Mouse (Mus musculus) MEL (cell line): ENCODE results near the gene Csnk1e. TPM values are rescaled to one million over a fixed set of nuclear protein-coding genes. Genes with fewer than 3 reads are reported as not detected.

Experiments
- DNase-seq: peaks from one replicate; pipeline ENCODE4 v3.0.0; 2011; ENCODE audit warnings: low read depth, low spot score
- H3K27ac ChIP-seq: 2 replicates; pipeline ENCODE4 v1.5.1; 2012; ENCODE audit warnings: low read depth, mild to moderate bottlenecking, control low read depth, low read length, moderate library complexity; ENCODE audit not compliant: control insufficient read depth
- H3K27me3 ChIP-seq, 2 experiments: fragments of 150-350 bp in 1 of 2; sonication (generic) in 1 of 2; 2 replicates each; pipeline ENCODE4 v1.6.1; 2012; ENCODE audit warnings: low read length in 2 of 2, mild to moderate bottlenecking in 2 of 2, improper control_type of control experiment in 1 of 2, moderate library complexity in 1 of 2; ENCODE audit not compliant: insufficient read depth in 2 of 2, control insufficient read depth in 1 of 2
- H3K36me3 ChIP-seq, 2 experiments: 2 replicates each; pipeline ENCODE4 v1.6.1; 2012 to 2014; ENCODE audit warnings: low read length in 2 of 2, improper control_type of control experiment in 1 of 2, inconsistent platforms in 1 of 2, mild to moderate bottlenecking in 1 of 2; ENCODE audit not compliant: insufficient read depth in 2 of 2, control insufficient read depth in 1 of 2
- H3K4me1 ChIP-seq, 2 experiments: fragments of 150-350 bp in 1 of 2; sonication (generic) in 1 of 2; 2 replicates each; pipeline ENCODE4 v1.6.1; 2012; ENCODE audit warnings: low read length in 2 of 2, improper control_type of control experiment in 1 of 2, mild to moderate bottlenecking in 1 of 2; ENCODE audit not compliant: insufficient read depth in 2 of 2, control insufficient read depth in 1 of 2
- H3K4me3 ChIP-seq, 2 experiments: fragments of 150-350 bp in 1 of 2; sonication (generic) in 1 of 2; 2 replicates each; pipeline ENCODE4 v1.5.1; 2012; ENCODE audit warnings: low read depth in 2 of 2, low read length in 2 of 2, mild to moderate bottlenecking in 2 of 2, moderate library complexity in 2 of 2, control low read depth in 1 of 2, improper control_type of control experiment in 1 of 2; ENCODE audit not compliant: control insufficient read depth in 1 of 2, insufficient read depth in 1 of 2
- H3K79me2 ChIP-seq: 2 replicates; pipeline ENCODE4 v1.6.1; 2012; ENCODE audit warnings: mild to moderate bottlenecking, low read length, moderate library complexity; ENCODE audit not compliant: control insufficient read depth, poor library complexity, insufficient read depth
- H3K9ac ChIP-seq: 2 replicates; pipeline ENCODE4 v1.6.1; 2012; ENCODE audit warnings: low read depth, mild to moderate bottlenecking, control low read depth, low read length, moderate library complexity; ENCODE audit not compliant: control insufficient read depth, poor library complexity, severe bottlenecking
- H3K9me3 ChIP-seq: fragments of 150-350 bp; sonication (generic); replicated peaks from 2 replicates; pipeline ENCODE4 v1.6.1; 2012; ENCODE audit warnings: mild to moderate bottlenecking, low read length, improper control_type of control experiment, moderate library complexity; ENCODE audit not compliant: insufficient read depth
- CHD1 ChIP-seq: IDR thresholded peaks from 2 replicates; pipeline ENCODE4 v1.6.1; 2012; ENCODE audit warnings: low read depth, mild to moderate bottlenecking, inconsistent platforms, low read length, improper control_type of control experiment
- CTCF ChIP-seq, 3 experiments: IDR thresholded peaks in 2 of 3; conservative IDR thresholded peaks in 1 of 3; 2 replicates each; pipeline ENCODE4 v1.5.1; 2011 to 2012; ENCODE audit warnings: low read length in 3 of 3, low read depth in 2 of 3, mild to moderate bottlenecking in 2 of 3, improper control_type of control experiment in 1 of 3, inconsistent platforms in 1 of 3, mixed read lengths in 1 of 3, moderate library complexity in 1 of 3; ENCODE audit not compliant: control insufficient read depth in 1 of 3, insufficient read depth in 1 of 3, poor library complexity in 1 of 3, severe bottlenecking in 1 of 3
- E2F4 ChIP-seq: IDR thresholded peaks from 2 replicates; pipeline ENCODE4 v1.6.1; 2011; ENCODE audit warnings: low read depth, low read length, improper control_type of control experiment, borderline replicate concordance
- EP300 ChIP-seq, 2 experiments: IDR thresholded peaks; 2 replicates each; pipeline ENCODE4 v1.6.1; 2011; ENCODE audit warnings: improper control_type of control experiment in 2 of 2, low read length in 2 of 2, low read depth in 1 of 2, mild to moderate bottlenecking in 1 of 2
- ETS1 ChIP-seq: IDR thresholded peaks from 2 replicates; pipeline ENCODE4 v1.6.1; 2012; ENCODE audit warnings: low read depth, mild to moderate bottlenecking, inconsistent platforms, low read length, improper control_type of control experiment, moderate library complexity
- GABPA ChIP-seq: IDR thresholded peaks from 2 replicates; pipeline ENCODE4 v1.6.1; 2012; ENCODE audit warnings: low read depth, mild to moderate bottlenecking, inconsistent platforms, low read length, improper control_type of control experiment, moderate library complexity
- MAX ChIP-seq: IDR thresholded peaks from 2 replicates; pipeline ENCODE4 v1.6.1; 2011; ENCODE audit warnings: low read length, improper control_type of control experiment
- MXI1 ChIP-seq: IDR thresholded peaks from 2 replicates; pipeline ENCODE4 v1.6.1; 2011; ENCODE audit warnings: mild to moderate bottlenecking, low read depth, low read length, improper control_type of control experiment
- MYC ChIP-seq: IDR thresholded peaks from 2 replicates; pipeline ENCODE4 v1.6.1; 2011; ENCODE audit warnings: low read depth, mild to moderate bottlenecking, low read length, improper control_type of control experiment, moderate library complexity
- RAD21 ChIP-seq: IDR thresholded peaks from 2 replicates; pipeline ENCODE4 v1.6.1; 2011; ENCODE audit warnings: mild to moderate bottlenecking, low read depth, low read length, improper control_type of control experiment
- RCOR1 ChIP-seq: IDR thresholded peaks from 2 replicates; pipeline ENCODE4 v1.6.1; 2012; ENCODE audit warnings: low read depth, mild to moderate bottlenecking, inconsistent platforms, low read length, improper control_type of control experiment
- SIN3A ChIP-seq: IDR thresholded peaks from 2 replicates; pipeline ENCODE4 v1.6.1; 2012; ENCODE audit warnings: low read length, improper control_type of control experiment, inconsistent platforms
- SMC3 ChIP-seq: IDR thresholded peaks from 2 replicates; pipeline ENCODE4 v1.6.1; 2011; ENCODE audit warnings: low read depth, low read length, improper control_type of control experiment
- TAL1 ChIP-seq: IDR thresholded peaks from 2 replicates; pipeline ENCODE4 v1.6.1; 2012; ENCODE audit warnings: mild to moderate bottlenecking, inconsistent platforms, low read length, moderate library complexity, mixed read lengths
- TBP ChIP-seq: IDR thresholded peaks from 2 replicates; pipeline ENCODE4 v1.8.0; 2011; ENCODE audit warnings: low read depth, low read length, improper control_type of control experiment
- TCF12 ChIP-seq: IDR thresholded peaks from 2 replicates; pipeline ENCODE4 v1.6.1; 2014; ENCODE audit warnings: low read depth, mild to moderate bottlenecking, inconsistent platforms, low read length, improper control_type of control experiment, moderate library complexity
- USF1 ChIP-seq: IDR thresholded peaks from 2 replicates; pipeline ENCODE4 v1.6.1; 2014; ENCODE audit warnings: low read depth, mild to moderate bottlenecking, inconsistent platforms, low read length, improper control_type of control experiment, moderate library complexity
- USF2 ChIP-seq, 2 experiments: IDR thresholded peaks; 2 replicates each; pipeline ENCODE4 v1.6.1; 2011 to 2012; ENCODE audit warnings: improper control_type of control experiment in 2 of 2, low read length in 2 of 2, borderline replicate concordance in 1 of 2, inconsistent platforms in 1 of 2, low read depth in 1 of 2, mild to moderate bottlenecking in 1 of 2; ENCODE audit not compliant: insufficient read depth in 1 of 2
- ZC3H11A ChIP-seq: IDR thresholded peaks from 2 replicates; pipeline ENCODE4 v1.6.1; 2012; ENCODE audit warnings: low read depth, mild to moderate bottlenecking, inconsistent platforms, low read length, improper control_type of control experiment
- ZKSCAN1 ChIP-seq: IDR thresholded peaks from 2 replicates; pipeline ENCODE4 v1.6.1; 2012; ENCODE audit warnings: low read depth, mild to moderate bottlenecking, inconsistent platforms, low read length, improper control_type of control experiment, moderate library complexity
- ZMIZ1 ChIP-seq: IDR thresholded peaks from 2 replicates; pipeline ENCODE4 v1.6.1; 2012; ENCODE audit warnings: low read depth, mild to moderate bottlenecking, inconsistent platforms, low read length, improper control_type of control experiment, moderate library complexity
- ZNF384 ChIP-seq: IDR thresholded peaks from 2 replicates; pipeline ENCODE4 v1.6.1; 2012; ENCODE audit warnings: low read depth, mild to moderate bottlenecking, inconsistent platforms, low read length, improper control_type of control experiment
- polyA plus RNA-seq, 2 experiments: library from polyadenylated mRNA; stranded (reverse) in 1 of 2; unstranded in 1 of 2; fragments of >175 nt in 1 of 2; fragments of >200 nt in 1 of 2; gene quantifications; 2 replicates each; pipeline versions ENCODE4 v1.2.1 to v1.2.4; 2012; ENCODE audit warnings: low replicate concordance in 2 of 2, low read depth in 1 of 2; ENCODE audit not compliant: insufficient read length in 2 of 2, insufficient read depth in 1 of 2, missing spikeins in 1 of 2
- total RNA-seq: library from RNA; depleted of rRNA; stranded (reverse); fragments of 300-350 nt; gene quantifications from 2 replicates; pipeline ENCODE4 v1.2.3, GENCODE M21; 2012

Csnk1e gene
- total and polyA plus RNA-seq, 3 experiments = 28.5 to 58.1 TPM; not detected in 1

DNA sequence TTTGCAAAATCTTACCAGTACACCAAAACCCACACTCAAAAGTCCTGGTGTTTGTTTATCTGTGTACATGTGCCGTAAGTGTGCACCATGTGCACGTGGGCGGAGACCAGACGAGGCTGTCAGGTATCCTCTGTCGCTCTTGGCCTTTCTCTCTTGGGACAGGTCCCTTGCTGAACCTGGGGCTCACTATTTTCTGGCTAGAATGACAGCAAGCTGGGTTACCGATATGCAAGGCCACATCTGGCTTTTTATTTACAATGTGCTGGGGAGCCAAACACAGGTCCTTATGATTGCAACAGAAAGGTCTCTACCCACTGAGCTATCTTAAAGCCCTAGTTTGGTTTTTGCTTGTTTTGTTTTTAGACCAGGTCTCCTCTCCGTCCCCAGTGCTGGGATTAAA lies 67.8 kb downstream of the Csnk1e start:
- Histone ChIP-seq H3K27ac (no peak overlapping the region), H3K4me3 (no peak overlapping the region)

DNA sequence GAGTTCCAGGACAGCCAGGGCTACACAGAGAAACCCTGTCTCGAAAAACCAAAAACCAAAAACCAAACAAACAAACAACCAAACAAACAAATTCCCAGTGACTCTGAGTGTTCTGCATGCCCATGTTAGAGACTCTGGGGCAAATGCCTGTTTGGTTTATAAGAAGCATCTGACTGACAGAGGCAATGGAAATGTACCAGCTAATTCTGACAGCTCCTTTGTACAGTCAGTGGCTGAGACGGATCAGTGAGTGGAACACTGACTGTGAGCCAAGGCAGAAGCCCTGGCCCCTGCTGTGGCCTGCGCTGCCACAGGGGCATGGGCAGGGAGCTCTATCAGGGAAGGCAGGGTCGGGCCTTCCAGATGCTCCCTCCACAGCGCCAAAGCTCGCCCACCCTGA lies 68.3 kb downstream of the Csnk1e start:
- peaks cover 0 to 4% of the 10 kb centered on the region in 2 experiments; a peak in 1 of 4 replicates for H3K36me3 ChIP-seq
- no peak overlapping the region for H3K27ac ChIP-seq
- TF ChIP-seq GABPA (no peak), ZC3H11A (no peak), CTCF (IDR thresholded peaks at IDR 0.05 in 2 of 3, conservative IDR thresholded peaks at IDR 0.05 in 1 of 3; ENCODE audit: control insufficient read depth in 1 of 3, insufficient read depth in 1 of 3, low read depth in 2 of 3, low read length in 3 of 3, poor library complexity in 1 of 3, severe bottlenecking in 1 of 3) (no peak), TBP (no peak), ETS1 (no peak), RCOR1 (no peak), MXI1 (no peak), TCF12 (no peak), MYC (no peak), CHD1 (no peak), ZNF384 (no peak), E2F4 (no peak), RAD21 (no peak), SMC3 (no peak), USF1 (no peak), MAX (no peak), SIN3A (no peak)
- no peaks in the 10 kb centered on the region for H3K79me2 ChIP-seq
- no peaks in the 10 kb centered on the region for H3K9me3 ChIP-seq
- peaks cover 0 to 5% of the 10 kb centered on the region in 2 experiments; a peak in 2 of 4 replicates for H3K4me1 ChIP-seq
- no peaks in the 10 kb centered on the region for H3K27me3 ChIP-seq
- DNase-seq = no peak
- H3K4me3 ChIP-seq = no peak overlapping the region
- H3K9ac ChIP-seq = no peak overlapping the region

More for the DNA sequence above, 67.8 kb downstream of the Csnk1e start:
- Histone ChIP-seq H3K36me3 (peaks cover 0 to 4% of the 10 kb centered on the region in 2 experiments; a peak in 1 of 4 replicates), H3K4me1 (peaks cover 0 to 5% of the 10 kb centered on the region in 2 experiments; a peak in 2 of 4 replicates), H3K9ac (no peak overlapping the region), H3K27me3 (no peaks in the 10 kb centered on the region), H3K9me3 (no peaks in the 10 kb centered on the region), H3K79me2 (no peaks in the 10 kb centered on the region)
- DNase-seq = no peak
- TF ChIP-seq E2F4 = no peak
- TF ChIP-seq ZC3H11A = no peak
- TF ChIP-seq ZMIZ1 = no peak
- no peak for TF ChIP-seq CHD1
- no peak for TF ChIP-seq TAL1
- no peak for TF ChIP-seq MXI1
- TF ChIP-seq SIN3A = no peak
- TF ChIP-seq ZKSCAN1 = no peak
- TF ChIP-seq RCOR1 = no peak
- TF ChIP-seq ZNF384 = no peak
- no peak for TF ChIP-seq EP300 (IDR thresholded peaks at IDR 0.05; ENCODE audit: low read depth in 1 of 2, low read length in 2 of 2)
- no peak for TF ChIP-seq ETS1
- no peak for TF ChIP-seq USF2 (IDR thresholded peaks at IDR 0.05; ENCODE audit: borderline replicate concordance in 1 of 2, insufficient read depth in 1 of 2, low read depth in 1 of 2, low read length in 2 of 2)
